In the genomic region with DNA sequence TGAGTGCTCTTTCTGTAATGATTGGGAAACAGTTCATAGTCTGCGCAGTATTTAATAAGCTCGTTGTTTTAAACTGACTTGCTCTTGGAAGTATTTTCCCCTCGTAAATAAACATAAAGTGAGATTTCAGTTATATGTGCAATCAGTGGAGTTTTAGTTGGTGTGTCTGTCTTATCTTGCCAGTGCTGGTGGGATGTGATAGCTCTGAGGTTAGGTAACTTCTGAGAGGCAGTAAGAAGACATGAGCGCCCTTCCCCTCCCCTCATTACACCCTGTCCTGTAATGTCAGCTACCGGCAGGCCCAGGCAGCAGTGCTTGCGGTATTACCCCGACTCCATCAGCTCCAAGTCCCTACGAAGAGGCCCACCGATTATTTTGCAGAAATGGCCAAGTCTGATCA, we compare ENCODE assay signal across 11 mouse cellular contexts. TPM values are rescaled to one million over a fixed set of nuclear protein-coding genes. Genes with fewer than 3 reads are reported as not detected.
A peak's percentile ranks its signal among the peaks of the same experiment; 100 is the strongest.
DNase-seq lines count a peak whose midpoint lies in the region; ATAC-seq and TF ChIP-seq lines count a peak whose summit lies in the region.
"Had no signal": no experiment of that assay in that cellular context is flagged by ENCODE, and none has a peak within 500 bp of the region (broad histone marks: within the 10 kb centered on the region; RNA-seq: fewer than 3 reads in every experiment).

No protein-coding gene starts in this region.

- H3K4me1 ChIP-seq in CH12.LX (ENCODE audit: control insufficient read depth in 1 of 2, insufficient read depth in 2 of 2) = peaks cover 5 to 11% of the 10 kb centered on the region in 2 experiments
- H3K4me1 ChIP-seq in forebrain, postnatal 0 days (ENCODE audit: insufficient read depth) = no peaks in the 10 kb centered on the region; the same call in 1 of the 2 replicates
- H3K4me1 ChIP-seq in liver, embryonic 14.5 days (replicated peaks; ENCODE audit: control insufficient read depth in 2 of 2, insufficient read depth in 2 of 2, low read length in 1 of 2) = peaks cover 7 to 12% of the 10 kb centered on the region in 2 experiments; a peak in 3 of 4 replicates

- in situ Hi-C loops in CH12.LX (cut with MboI; ENCODE audit: low pct_ligation_motif_present, low pct_unique_long_range_greater_than_20kb, low sequenced_read_pairs) = no loop called here

- no peak for TF ChIP-seq RAD21 in CH12.LX (IDR thresholded peaks at IDR 0.05; ENCODE audit: low read depth, low read length)

- peak overlapping the region; percentile 88 for H3K4me2 ChIP-seq in CH12.LX (ENCODE audit: insufficient read depth, low read depth, poor library complexity, severe bottlenecking)
- H3K4me2 ChIP-seq in forebrain, postnatal 0 days (ENCODE audit: low read depth) = peak overlapping the region; percentile 72
- peak overlapping the region; percentile 84 for H3K4me2 ChIP-seq in liver, embryonic 14.5 days (ENCODE audit: low read depth)

- H3K36me3 ChIP-seq in CH12.LX (replicated peaks in 1 of 2; ENCODE audit: control insufficient read depth in 1 of 2, insufficient read depth in 1 of 2, low read length in 1 of 2) = peaks cover 36 to 41% of the 10 kb centered on the region in 2 experiments
- H3K36me3 ChIP-seq in forebrain, postnatal 0 days (ENCODE audit: insufficient read depth) = peaks cover 37% of the 10 kb centered on the region
- peaks cover 22% of the 10 kb centered on the region for H3K36me3 ChIP-seq in liver, embryonic 14.5 days (replicated peaks; ENCODE audit: control insufficient read depth, insufficient read depth, low read depth)

- H3K27ac ChIP-seq in CH12.LX (ENCODE audit: insufficient read depth, low read depth) = no peak overlapping the region
- no peak overlapping the region for H3K27ac ChIP-seq in forebrain, postnatal 0 days (ENCODE audit: low read depth, low read length)
- H3K27ac ChIP-seq in liver, embryonic 14.5 days = no peak overlapping the region

- H3K9ac ChIP-seq in CH12.LX (ENCODE audit: insufficient read depth, low read depth) = peak overlapping the region; percentile 70
- peak overlapping the region; percentile 66 for H3K9ac ChIP-seq in forebrain, postnatal 0 days
- peak overlapping the region; percentile 74; the same call in 1 of the 2 replicates for H3K9ac ChIP-seq in liver, embryonic 14.5 days (replicated peaks)

- H3K4me3 ChIP-seq in CH12.LX (replicated peaks in 1 of 3; ENCODE audit: low read depth in 2 of 3, low read length in 2 of 3, poor library complexity in 1 of 3) = peak overlapping the region; percentile 78 to 97 (median 93)
- peak overlapping the region; percentile 77 for H3K4me3 ChIP-seq in forebrain, postnatal 0 days (ENCODE audit: low read depth, low read length)
- peak overlapping the region; percentile 73 to 78 for H3K4me3 ChIP-seq in liver, embryonic 14.5 days (ENCODE audit: insufficient read depth in 1 of 2, low read depth in 2 of 2, low read length in 2 of 2)

- H3K27me3 ChIP-seq in CH12.LX (replicated peaks) = peaks cover 7% of the 10 kb centered on the region
- H3K27me3 ChIP-seq in forebrain, postnatal 0 days (ENCODE audit: insufficient read depth, low read length) = no peaks in the 10 kb centered on the region
- no peaks in the 10 kb centered on the region for H3K27me3 ChIP-seq in liver, embryonic 14.5 days (ENCODE audit: control insufficient read depth, insufficient read depth, low read length)

- peaks cover 17% of the 10 kb centered on the region for H3K9me3 ChIP-seq in CH12.LX (replicated peaks; ENCODE audit: low read length)
- peaks cover 6% of the 10 kb centered on the region; the same call in 1 of the 2 replicates for H3K9me3 ChIP-seq in forebrain, postnatal 0 days (ENCODE audit: low read length)
- no peaks in the 10 kb centered on the region for H3K9me3 ChIP-seq in liver, embryonic 14.5 days (ENCODE audit: control insufficient read depth, low read length)

- DNase-seq in cerebellum, adult 9-11 months = peak; percentile 18
- DNase-seq in cerebellum, adult 9-10 months = no peak
- DNase-seq in CH12.LX (ENCODE audit: extremely low read depth) = no peak
- no peak for DNase-seq in forebrain, postnatal 0 days
- peak in 2 of 3 experiments; percentile 18 to 25 for DNase-seq in liver, embryonic 14.5 days (ENCODE audit: low read depth in 3 of 3, low spot score in 3 of 3)
- DNase-seq in retina, postnatal 1 day = no peak
- DNase-seq in cerebellum, postnatal 14 days = no peak
- DNase-seq: kidney, adult 2 months had no signal

- H3K79me2 ChIP-seq in CH12.LX (replicated peaks; ENCODE audit: control insufficient read depth, extremely low read depth, insufficient read depth, poor library complexity, severe bottlenecking) = peaks cover 24% of the 10 kb centered on the region

- TF ChIP-seq POLR2A in CH12.LX (IDR thresholded peaks at IDR 0.05; ENCODE audit: low read depth, low read length) = no peak

- no peak for TF ChIP-seq EP300 in CH12.LX (IDR thresholded peaks at IDR 0.05; ENCODE audit: low read length)
- TF ChIP-seq EP300 in liver, embryonic 14.5 days (IDR thresholded peaks at IDR 0.05; ENCODE audit: low read depth) = peak; percentile 65

- WGBS in forebrain, postnatal 0 days = 90% methylated on average over 9 of the region's 9 CpGs
- 30% methylated on average over 9 of the region's 9 CpGs for WGBS in liver, embryonic 14.5 days (ENCODE audit: insufficient replicate concordance)

- dilution Hi-C loops in CH12.LX (cut with MboI; ENCODE audit: extremely low pct_ligation_motif_present, extremely low pct_unique_long_range_greater_than_20kb, low sequenced_read_pairs) = no loop called here

- ATAC-seq in forebrain, postnatal 0 days = no peak
- no peak for ATAC-seq in liver, embryonic 14.5 days (ENCODE audit: insufficient read depth)
- no peak for ATAC-seq in activated CD4-positive, CD25-positive, alpha-beta regulatory T cell, adult 4 months

- no peak for TF ChIP-seq CTCF in CH12.LX (conservative IDR thresholded peaks at IDR 0.05 in 1 of 2, IDR thresholded peaks at IDR 0.05 in 1 of 2; ENCODE audit: low read depth in 2 of 2, low read length in 2 of 2)
- no peak for TF ChIP-seq CTCF in forebrain, postnatal 0 days (IDR thresholded peaks at IDR 0.05; ENCODE audit: low read depth)
- no peak for TF ChIP-seq CTCF in liver, embryonic 14.5 days (IDR thresholded peaks at IDR 0.05; ENCODE audit: low read depth)

TF ChIP-seq in CH12.LX, 34 proteins besides CTCF, POLR2A, EP300 and RAD21 (continues in another document):
- TF ChIP-seq E2F4 (IDR thresholded peaks at IDR 0.05; ENCODE audit: insufficient replicate concordance, low read depth, low read length) = no peak
- TF ChIP-seq TBP (conservative IDR thresholded peaks at IDR 0.05; ENCODE audit: low read depth, low read length) = no peak
- no peak for TF ChIP-seq MYC (IDR thresholded peaks at IDR 0.05; ENCODE audit: low read depth, low read length)
- no peak for TF ChIP-seq ELF1 (IDR thresholded peaks at IDR 0.05; ENCODE audit: low read depth, low read length)
- TF ChIP-seq CHD1 (IDR thresholded peaks at IDR 0.05; ENCODE audit: low read depth, low read length) = no peak
- TF ChIP-seq NRF1 (IDR thresholded peaks at IDR 0.05; ENCODE audit: low read depth, low read length) = no peak
- TF ChIP-seq JUN (IDR thresholded peaks at IDR 0.05; ENCODE audit: insufficient read depth, low read depth, low read length) = no peak
- no peak for TF ChIP-seq NELFE (IDR thresholded peaks at IDR 0.05; ENCODE audit: low read depth, low read length)
- TF ChIP-seq POLR2AphosphoS2 (IDR thresholded peaks at IDR 0.05; ENCODE audit: low read depth, low read length) = no peak
- TF ChIP-seq ZKSCAN1 (IDR thresholded peaks at IDR 0.05; ENCODE audit: borderline replicate concordance, low read depth, low read length) = no peak
- TF ChIP-seq UBTF (IDR thresholded peaks at IDR 0.05; ENCODE audit: low read depth, low read length) = no peak
- no peak for TF ChIP-seq ZNF384 (IDR thresholded peaks at IDR 0.05; ENCODE audit: low read depth, low read length)
- TF ChIP-seq GABPA (IDR thresholded peaks at IDR 0.05; ENCODE audit: insufficient replicate concordance, low read depth, low read length) = no peak
- TF ChIP-seq ZC3H11A (IDR thresholded peaks at IDR 0.05; ENCODE audit: low read depth, low read length) = no peak
- TF ChIP-seq RCOR1 (conservative IDR thresholded peaks at IDR 0.05; ENCODE audit: low read depth, low read length) = no peak
- TF ChIP-seq MAZ (IDR thresholded peaks at IDR 0.05; ENCODE audit: low read depth, low read length) = no peak
- TF ChIP-seq HCFC1 (IDR thresholded peaks at IDR 0.05; ENCODE audit: low read depth, low read length) = no peak
- TF ChIP-seq MXI1 (IDR thresholded peaks at IDR 0.05; ENCODE audit: low read depth, low read length) = no peak

RNA-seq across cellular contexts. Expression of a gene that starts 1.2 kb away (rescaled TPM):
- 167 and 209 TPM in 2 replicates for total RNA-seq in CH12.LX (2012; rRNA removed)
- total RNA-seq in CH12.LX (2014; rRNA removed) = 271 and 276 TPM in 2 replicates
- polyA plus RNA-seq in CH12.LX (2012; ENCODE audit: insufficient read length, low read depth) = 257 and 309 TPM in 2 replicates
- 48.9 and 56.3 TPM in 2 replicates for total RNA-seq in forebrain, postnatal 0 days (2014; rRNA removed)
- polyA plus RNA-seq in forebrain, postnatal 0 days (2015; fragmentation: Nextera tagmentation; extraction: Ambion mirVana) = 97.7 and 104 TPM in 2 replicates
- polyA plus RNA-seq in liver, embryonic 14.5 days (2012; rRNA removed) = 27.7 and 60.2 TPM in 2 replicates
- polyA plus RNA-seq in liver, embryonic 14.5 days (2014; fragmentation: Nextera tagmentation; extraction: Ambion mirVana) = 92.2 and 95.0 TPM in 2 replicates
- 100 to 1,000 TPM; 163 to 165 TPM for polyA plus RNA-seq in activated CD4-positive, CD25-positive, alpha-beta regulatory T cell, adult 4 months (2017; shearing (Covaris generic))

RNA-seq across cellular contexts. Expression of a gene that starts 1.2 kb away (rescaled TPM):
- total RNA-seq in CH12.LX (2012; rRNA removed) = not detected in 2 replicates
- not detected in 2 replicates for total RNA-seq in CH12.LX (2014; rRNA removed)
- not detected in 2 replicates for polyA plus RNA-seq in CH12.LX (2012; ENCODE audit: insufficient read length, low read depth)
- 0.69 and 2.0 TPM in 2 replicates for total RNA-seq in forebrain, postnatal 0 days (2014; rRNA removed)
- 0.89 and 1.3 TPM in 2 replicates for polyA plus RNA-seq in forebrain, postnatal 0 days (2015; fragmentation: Nextera tagmentation; extraction: Ambion mirVana)
- polyA plus RNA-seq in liver, embryonic 14.5 days (2012; rRNA removed) = 0.12 and 0.54 TPM in 2 replicates
- polyA plus RNA-seq in liver, embryonic 14.5 days (2014; fragmentation: Nextera tagmentation; extraction: Ambion mirVana) = 0.94 and 1.3 TPM in 2 replicates
- polyA plus RNA-seq in activated CD4-positive, CD25-positive, alpha-beta regulatory T cell, adult 4 months (2017; shearing (Covaris generic)) = not detected
- polyA plus RNA-seq: small intestine, adult 2 months had no signal

RNA-seq across cellular contexts. Expression of a gene that starts 37.0 kb away (rescaled TPM):
- not detected in 2 replicates for total RNA-seq in CH12.LX (2012; rRNA removed)
- not detected in 2 replicates for total RNA-seq in CH12.LX (2014; rRNA removed)
- not detected in 2 replicates for polyA plus RNA-seq in CH12.LX (2012; ENCODE audit: insufficient read length, low read depth)
- not detected in 2 replicates for total RNA-seq in forebrain, postnatal 0 days (2014; rRNA removed)
- not detected in 2 replicates for polyA plus RNA-seq in forebrain, postnatal 0 days (2015; fragmentation: Nextera tagmentation; extraction: Ambion mirVana)
- not detected in 2 replicates for polyA plus RNA-seq in liver, embryonic 14.5 days (2012; rRNA removed)
- polyA plus RNA-seq in liver, embryonic 14.5 days (2014; fragmentation: Nextera tagmentation; extraction: Ambion mirVana) = not detected in 2 replicates
- not detected for polyA plus RNA-seq in activated CD4-positive, CD25-positive, alpha-beta regulatory T cell, adult 4 months (2017; shearing (Covaris generic))
- polyA plus RNA-seq: brain, embryonic 14.5 days; kidney, adult 2 months; small intestine, adult 2 months had no signal

Comparison
In these comparisons a context has a peak if more than half of its experiments do, and no peak if none do; other contexts are left out.
1. DNase-seq: peak in cerebellum, adult 9-11 months (single experiment) and liver, embryonic 14.5 days (2 of 3); none in cerebellum, adult 9-10 months (single experiment), CH12.LX (single experiment), forebrain, postnatal 0 days (single experiment), retina, postnatal 1 day (single experiment) and cerebellum, postnatal 14 days (0 of 2).
2. Peak in every context shown above with its lines, with median percentiles within 50 percentile points of each other: H3K4me2 ChIP-seq, H3K4me3 ChIP-seq and H3K9ac ChIP-seq.